Mouse (Mus musculus) spleen, postnatal 4 days (tissue): ENCODE results near the gene H2-D1.
"Not testable (repeated sequence)": the region's sequence is repeated elsewhere in the genome, so short reads cannot be mapped to it uniquely, and the experiment has no call there.

Source experiments
- DNase-seq, 2 experiments: peaks; one replicate each; pipeline ENCODE4 v3.0.0; 2022; ENCODE audit warnings: low spot score in 2 of 2

Gene H2-D1

GRCm38 (mm10) chr17:35303756-35304350 lies 41.3 kb downstream of the H2-D1 start:
- no peak for DNase-seq

GRCm38 (mm10) chr17:35304478-35304877 lies 41.9 kb downstream of the H2-D1 start:
- no peak for DNase-seq

GRCm38 (mm10) chr17:35304921-35305320 lies 42.4 kb downstream of the H2-D1 start:
- not testable (repeated sequence) for DNase-seq
